Mouse (Mus musculus) kidney, adult 2 months (tissue): ENCODE measurements at regions not wholly inside any gene's neighbourhood (a gene's known extent, or its start where the extent isn't known, plus 50 kb on each side); places are given as distances from the start of the nearest gene placed in this dataset.

ENCODE experiments used
- DNase-seq: peaks from one replicate; pipeline ENCODE4 v3.0.0; 2021
- H3K27ac ChIP-seq: fragments of 200-500 bp; 2 replicates; pipeline ENCODE4 v1.5.1; 2012; ENCODE audit warnings: low read depth, low read length, control low read depth, inconsistent platforms; ENCODE audit not compliant: insufficient read depth
- H3K27me3 ChIP-seq: fragments of 200-500 bp; replicated peaks from 2 replicates; pipeline ENCODE4 v1.6.1; 2012; ENCODE audit warnings: mild to moderate bottlenecking, moderate library complexity, low read length, inconsistent platforms; ENCODE audit not compliant: control insufficient read depth, insufficient read depth
- H3K36me3 ChIP-seq: fragments of 200-500 bp; 2 replicates; pipeline ENCODE4 v1.6.1; 2012; ENCODE audit warnings: mild to moderate bottlenecking, moderate library complexity, low read length, inconsistent platforms; ENCODE audit not compliant: control insufficient read depth, insufficient read depth
- H3K4me1 ChIP-seq: fragments of 200-500 bp; 2 replicates; pipeline ENCODE4 v1.6.1; 2011; ENCODE audit warnings: low read length; ENCODE audit not compliant: control insufficient read depth, insufficient read depth
- H3K4me3 ChIP-seq: fragments of 200-500 bp; 2 replicates; pipeline ENCODE4 v1.5.1; 2011; ENCODE audit warnings: mild to moderate bottlenecking, low read depth, low read length, control low read depth; ENCODE audit not compliant: insufficient read depth
- CTCF ChIP-seq: fragments of 200-500 bp; conservative IDR thresholded peaks from 2 replicates; pipeline ENCODE4 v1.5.1; 2011; ENCODE audit warnings: low read depth, mild to moderate bottlenecking, control low read depth, low read length, moderate library complexity, mixed read lengths; ENCODE audit not compliant: insufficient read depth, insufficient read length
- POLR2A ChIP-seq: fragments of 200-500 bp; IDR thresholded peaks from one replicate; pipeline ENCODE4 v1.6.1; 2011; ENCODE audit warnings: low read depth, low read length, control low read depth
- WGBS: fragments of 180-500 bp; shearing (Covaris S2); methylation state at CpG from one replicate; pipeline ENCODE4 v1.1.7; 2018; 5-methylcytosine and 5-hydroxymethylcytosine counted together

DNA sequence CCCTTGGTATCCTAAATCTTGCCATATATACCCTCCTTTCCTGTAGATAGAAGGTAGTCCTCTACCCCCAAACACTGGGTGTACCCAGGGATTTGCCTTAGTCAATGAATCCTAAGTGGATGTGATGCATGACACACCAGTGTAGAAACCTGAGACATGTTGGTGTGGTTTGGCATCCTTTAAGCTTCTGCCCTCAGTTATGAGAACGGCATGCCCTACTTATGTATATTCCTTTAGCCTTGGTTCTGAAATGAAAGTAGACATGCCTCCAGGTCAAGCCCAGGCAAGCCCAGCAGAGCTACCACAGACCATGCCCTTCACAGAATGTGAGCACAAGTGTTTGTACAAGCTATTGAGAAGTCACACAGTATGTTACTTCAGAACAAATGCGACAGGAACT, 608.4 kb upstream of the 2610301B20Rik start:
- WGBS, result 43% methylated on average over 2 of the region's 2 CpGs
- Histone ChIP-seq H3K4me3 (no peak overlapping the region), H3K4me1 (no peaks in the 10 kb centered on the region), H3K36me3 (no peaks in the 10 kb centered on the region), H3K27ac (no peak overlapping the region), H3K27me3 (no peaks in the 10 kb centered on the region)
- no peak for DNase-seq
- TF ChIP-seq POLR2A (no peak), CTCF (no peak)

DNA sequence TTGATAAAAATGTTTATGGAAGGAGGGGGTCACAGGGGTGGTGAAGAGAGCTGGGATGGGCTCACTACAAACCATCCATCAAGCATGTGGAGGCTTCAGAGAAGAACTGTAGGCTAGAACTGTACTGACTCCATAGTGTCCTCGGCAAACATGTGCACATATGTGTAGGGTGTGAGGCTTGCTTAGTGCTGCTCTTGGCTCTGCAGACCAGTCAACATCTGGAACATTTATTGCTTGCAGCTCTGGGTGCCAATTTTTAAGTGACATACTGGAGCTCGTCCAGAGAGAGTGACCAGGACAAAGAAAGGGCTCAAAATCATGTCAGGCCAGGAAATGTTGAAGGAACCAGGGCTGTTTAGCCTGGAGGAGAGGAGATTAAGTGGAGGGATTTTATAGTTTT, 588.7 kb upstream of the 2610301B20Rik start:
- Histone ChIP-seq H3K4me1 (no peaks in the 10 kb centered on the region), H3K36me3 (no peaks in the 10 kb centered on the region), H3K4me3 (no peak overlapping the region), H3K27ac (no peak overlapping the region), H3K27me3 (no peaks in the 10 kb centered on the region)
- DNase-seq, result peak; percentile 3
- WGBS, result 61% methylated on average over 2 of the region's 2 CpGs
- no peak for TF ChIP-seq POLR2A
- no peak for TF ChIP-seq CTCF

DNA sequence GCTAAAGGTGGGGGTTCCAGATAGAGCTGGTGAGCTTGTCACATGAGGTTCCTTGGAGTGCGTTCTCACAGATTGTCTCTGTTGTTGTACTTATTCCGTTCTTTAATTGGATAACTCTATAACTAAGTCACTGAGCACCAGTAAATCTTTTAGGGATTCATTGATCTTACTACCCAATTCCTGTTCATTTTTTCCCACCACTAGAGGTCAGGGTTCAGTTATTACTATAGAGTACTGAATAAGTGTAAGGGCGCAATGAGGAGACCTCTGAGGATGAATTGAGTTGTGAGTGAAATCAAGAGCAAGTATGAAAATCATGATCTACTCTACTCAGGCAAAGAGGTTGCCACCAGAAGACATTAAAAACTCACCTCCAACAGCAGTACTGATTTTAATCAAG, 584.0 kb upstream of the 2610301B20Rik start:
- WGBS, result 77% methylated on average over 3 of the region's 3 CpGs
- TF ChIP-seq CTCF (no peak), POLR2A (no peak)

DNA sequence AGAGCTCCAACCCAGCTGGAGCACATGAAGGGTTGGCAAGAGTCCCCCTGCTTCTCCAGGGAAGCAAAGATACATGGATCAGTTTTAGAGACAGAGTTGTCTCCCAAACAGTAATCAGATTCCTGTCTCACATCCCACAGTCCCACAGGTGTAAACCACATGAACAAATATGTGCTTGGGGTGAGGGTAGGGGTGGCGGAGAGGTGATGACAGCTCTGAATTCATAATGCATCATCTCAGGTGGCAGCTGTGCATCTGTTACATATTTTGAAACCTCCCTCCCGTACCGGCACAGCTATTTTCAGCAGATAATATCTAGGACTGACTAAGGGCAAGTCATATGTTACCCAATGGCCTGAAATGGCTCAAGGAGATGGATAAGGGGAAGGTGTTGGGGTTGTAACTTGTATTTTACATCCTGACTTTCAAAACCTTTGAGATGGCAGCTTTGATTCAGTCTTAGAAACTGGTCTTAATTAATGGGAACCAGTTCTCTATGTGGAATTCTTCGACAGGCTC, 579.2 kb upstream of the 2610301B20Rik start:
- H3K27ac ChIP-seq, result no peak overlapping the region
- no peaks in the 10 kb centered on the region for H3K36me3 ChIP-seq
- H3K4me1 ChIP-seq, result no peaks in the 10 kb centered on the region
- no peaks in the 10 kb centered on the region for H3K27me3 ChIP-seq
- TF ChIP-seq POLR2A (no peak), CTCF (no peak)
- DNase-seq, result no peak
- 85% methylated on average over 4 of the region's 4 CpGs for WGBS
- H3K4me3 ChIP-seq, result no peak overlapping the region

More for the DNA sequence above, 584.0 kb upstream of the 2610301B20Rik start:
- no peaks in the 10 kb centered on the region for H3K36me3 ChIP-seq
- H3K4me1 ChIP-seq, result no peaks in the 10 kb centered on the region
- no peaks in the 10 kb centered on the region for H3K27me3 ChIP-seq
- H3K27ac ChIP-seq, result no peak overlapping the region
- no peak overlapping the region for H3K4me3 ChIP-seq
- peak; percentile 21 for DNase-seq

DNA sequence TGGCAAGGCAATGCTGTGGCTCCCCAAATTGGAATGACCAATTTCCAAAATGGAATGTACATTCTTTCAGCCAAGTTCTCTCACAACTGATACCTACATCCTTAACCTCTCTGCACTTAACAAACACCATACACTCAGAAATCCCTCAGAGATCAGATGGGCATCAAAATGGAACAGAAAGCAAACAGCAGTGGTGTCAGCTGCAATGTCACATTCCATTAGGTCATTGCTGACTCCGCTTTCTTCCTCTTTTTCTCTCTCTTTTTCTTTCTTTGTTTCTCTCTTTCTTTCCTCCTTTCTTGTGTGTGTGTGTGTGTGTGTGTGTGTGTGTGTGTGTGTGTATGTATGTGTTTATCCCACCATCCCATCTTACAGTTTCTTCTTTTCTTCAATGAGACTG, 578.1 kb upstream of the 2610301B20Rik start:
- no peak for TF ChIP-seq POLR2A
- Histone ChIP-seq H3K36me3 (no peaks in the 10 kb centered on the region), H3K27ac (no peak overlapping the region), H3K27me3 (no peaks in the 10 kb centered on the region), H3K4me3 (no peak overlapping the region), H3K4me1 (no peaks in the 10 kb centered on the region)
- 81% methylated on average over 1 of the region's 1 CpGs for WGBS
- DNase-seq, result no peak

DNA sequence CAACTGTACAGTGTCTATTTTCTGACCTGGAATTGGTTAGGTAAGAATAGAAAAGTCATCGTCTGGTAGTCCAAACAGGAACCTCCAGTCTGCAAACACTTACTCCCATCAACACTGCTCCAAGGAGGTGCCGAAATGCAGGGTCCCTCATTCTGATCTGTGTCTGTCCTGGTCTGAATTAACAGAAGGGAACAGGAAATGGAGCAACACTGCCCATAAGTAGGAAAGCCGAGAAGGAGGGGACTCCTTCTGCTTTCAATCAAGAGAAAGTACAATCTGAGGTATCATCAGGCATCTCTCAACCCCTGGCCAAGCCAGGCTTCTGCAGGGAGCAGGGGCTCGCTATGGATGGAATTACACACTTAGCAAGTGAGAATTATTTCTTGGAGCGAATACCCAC, 562.4 kb upstream of the 2610301B20Rik start:
- TF ChIP-seq POLR2A (no peak), CTCF (no peak)
- Histone ChIP-seq H3K36me3 (no peaks in the 10 kb centered on the region), H3K4me1 (no peaks in the 10 kb centered on the region), H3K4me3 (no peak overlapping the region), H3K27ac (no peak overlapping the region), H3K27me3 (no peaks in the 10 kb centered on the region)
- 48% methylated on average over 5 of the region's 5 CpGs for WGBS
- no peak for DNase-seq

DNA sequence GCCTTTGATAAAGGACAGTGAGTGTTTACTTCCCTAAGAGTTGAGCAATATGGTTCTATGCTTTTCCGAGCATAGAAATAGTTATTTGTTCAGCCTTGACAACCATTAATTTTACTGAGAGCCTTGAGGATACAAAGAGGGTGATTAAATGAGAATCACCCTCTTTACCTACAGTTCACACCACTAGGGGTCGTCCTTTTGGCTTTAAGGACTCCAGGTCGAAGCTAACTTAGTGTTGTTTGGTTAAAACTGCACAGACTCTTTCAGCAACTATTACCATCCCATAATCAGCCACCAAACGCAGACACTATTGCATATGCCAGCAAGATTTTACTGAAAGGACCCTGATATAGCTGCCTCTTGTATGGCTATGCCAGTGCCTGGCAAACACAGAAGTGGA, 559.2 kb upstream of the 2610301B20Rik start:
- Histone ChIP-seq H3K36me3 (no peaks in the 10 kb centered on the region), H3K27me3 (no peaks in the 10 kb centered on the region), H3K27ac (no peak overlapping the region), H3K4me3 (no peak overlapping the region), H3K4me1 (no peaks in the 10 kb centered on the region)
- TF ChIP-seq CTCF (no peak), POLR2A (no peak)
- WGBS, result 70% methylated on average over 4 of the region's 4 CpGs
- DNase-seq, result no peak

DNA sequence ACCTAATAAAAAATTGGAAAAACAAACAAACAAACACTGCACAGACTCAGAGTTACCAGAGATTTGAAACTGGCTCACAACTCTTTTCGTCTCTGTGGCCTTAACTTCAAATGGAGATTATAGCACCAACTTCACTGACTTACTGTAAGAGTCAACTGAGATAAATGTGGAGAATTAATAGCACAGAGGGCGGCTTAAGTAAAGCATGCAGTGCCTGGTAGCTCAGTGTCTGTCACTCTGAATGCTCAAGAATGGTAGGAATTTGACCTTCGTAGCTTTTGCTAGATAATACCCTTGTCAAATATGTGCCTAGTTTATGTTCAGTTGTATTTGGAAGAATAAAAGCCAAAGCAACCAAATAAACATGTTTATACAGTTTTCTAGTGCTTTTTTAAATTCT, 558.4 kb upstream of the 2610301B20Rik start:
- H3K4me3 ChIP-seq, result no peak overlapping the region
- H3K36me3 ChIP-seq, result no peaks in the 10 kb centered on the region
- H3K4me1 ChIP-seq, result no peaks in the 10 kb centered on the region
- no peak overlapping the region for H3K27ac ChIP-seq
- 60% methylated on average over 3 of the region's 3 CpGs for WGBS
- no peak for TF ChIP-seq POLR2A
- no peak for DNase-seq
- H3K27me3 ChIP-seq, result no peaks in the 10 kb centered on the region
